Mouse (Mus musculus) heart, adult 2 months (tissue): ENCODE data around the gene Gpn3. TPM values are rescaled to one million over a fixed set of nuclear protein-coding genes. Genes with fewer than 3 reads are reported as not detected.
A peak's percentile ranks its signal among the peaks of the same experiment; 100 is the strongest.

ENCODE experiments used
- DNase-seq, 2 experiments: peaks; one replicate each; pipeline ENCODE4 v3.0.0; 2021
- H3K27ac ChIP-seq: fragments of 200-600 bp; 2 replicates; pipeline ENCODE4 v1.8.1; 2022
- H3K27me3 ChIP-seq: fragments of 200-500 bp; 2 replicates; pipeline ENCODE4 v1.6.1; 2012; ENCODE audit warnings: mild to moderate bottlenecking, low read length, inconsistent platforms, mixed read lengths; ENCODE audit not compliant: control insufficient read depth, insufficient read depth
- H3K36me3 ChIP-seq: fragments of 200-500 bp; 2 replicates; pipeline ENCODE4 v1.6.1; 2012; ENCODE audit warnings: low read length, inconsistent platforms; ENCODE audit not compliant: control insufficient read depth, insufficient read depth
- H3K4me1 ChIP-seq: fragments of 200-500 bp; 2 replicates; pipeline ENCODE4 v1.6.1; 2011; ENCODE audit warnings: low read length; ENCODE audit not compliant: control insufficient read depth, insufficient read depth
- H3K4me3 ChIP-seq: fragments of 200-600 bp; 2 replicates; pipeline ENCODE4 v1.8.1; 2022
- H3K79me2 ChIP-seq: fragments of 200-500 bp; replicated peaks from 2 replicates; pipeline ENCODE4 v1.6.1; 2012; ENCODE audit warnings: mild to moderate bottlenecking, inconsistent platforms, low read length, moderate library complexity, mixed read lengths; ENCODE audit not compliant: control insufficient read depth, insufficient read depth
- H3K9ac ChIP-seq: fragments of 200-500 bp; 2 replicates; pipeline ENCODE4 v1.6.1; 2012; ENCODE audit warnings: low read depth, mild to moderate bottlenecking, control low read depth, inconsistent platforms, low read length, mixed read lengths
- CTCF ChIP-seq: fragments of 200-600 bp; IDR thresholded peaks from 2 replicates; pipeline ENCODE4 v1.8.1; 2022; ENCODE audit warnings: antibody characterized with exemption, mild to moderate bottlenecking, moderate library complexity
- EP300 ChIP-seq: fragments of 200-500 bp; IDR thresholded peaks from 2 replicates; pipeline ENCODE4 v1.6.1; 2011; ENCODE audit warnings: low read depth, low read length, control low read depth; ENCODE audit not compliant: insufficient read depth
- POLR2A ChIP-seq: fragments of 200-500 bp; IDR thresholded peaks from 2 replicates; pipeline ENCODE4 v1.6.1; 2011; ENCODE audit warnings: mild to moderate bottlenecking, low read depth, low read length, control low read depth; ENCODE audit not compliant: insufficient read depth
- WGBS: fragments of 180-500 bp; shearing (Covaris S2); methylation state at CpG from one replicate; pipeline ENCODE4 v1.1.7; 2018; 5-methylcytosine and 5-hydroxymethylcytosine counted together
- intact Hi-C: fragments of 180-260 bp; cut with DNase I; formaldehyde crosslinking; loops from one replicate; pipeline ENCODE4 v1.15.1; 2025
- polyA plus RNA-seq: library from polyadenylated mRNA; depleted of rRNA; stranded (reverse); fragments of >200 nt; gene quantifications from 2 replicates; pipeline ENCODE4 v1.2.3, GENCODE M21; 2012
- total RNA-seq, 2 experiments: library from RNA; stranded (reverse); gene quantifications; 2 replicates each; pipeline ENCODE4 v1.2.3; 2021

Gene Gpn3
- total and polyA plus RNA-seq, 3 experiments, result 19.2 to 28.0 (median 23.5) TPM

DNA sequence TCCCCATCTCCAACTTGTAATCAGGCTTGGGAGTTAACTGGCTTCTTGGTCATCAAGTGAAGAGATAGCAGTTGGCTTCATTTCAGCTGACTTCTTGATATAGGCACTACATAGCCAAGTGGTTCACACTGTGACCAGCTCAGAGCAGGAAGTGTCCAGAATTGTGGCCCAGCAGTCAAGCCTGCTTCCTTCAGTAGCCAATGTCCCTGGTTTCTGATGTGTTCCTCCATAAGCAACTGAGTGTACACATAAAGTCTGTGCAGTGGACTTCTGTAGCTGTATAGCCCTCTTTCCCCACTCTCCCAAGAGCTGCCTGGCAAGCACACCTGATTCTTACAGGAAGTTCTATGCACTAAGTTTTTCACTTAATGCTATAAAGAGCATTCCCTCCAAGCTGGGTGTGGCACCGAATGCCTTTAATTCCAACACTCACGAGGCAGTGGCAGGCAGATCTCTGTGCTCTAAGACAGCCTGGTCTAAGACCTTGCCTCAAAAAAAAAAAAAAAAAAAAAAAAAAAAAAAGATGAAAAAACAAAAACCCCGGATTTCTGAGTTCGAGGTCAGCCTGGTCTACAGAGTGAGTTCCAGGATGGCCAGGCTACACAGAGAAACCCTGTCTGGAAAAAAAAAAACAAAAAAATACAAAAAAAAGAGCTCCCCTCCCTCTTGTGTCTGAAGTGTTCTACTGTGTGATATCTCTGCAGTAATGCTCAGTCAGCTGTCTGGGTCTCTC lies 5.6 kb downstream of the Gpn3 start:
- TF ChIP-seq EP300, result no peak
- Histone ChIP-seq H3K9ac (no peak overlapping the region), H3K4me1 (peaks cover 1% of the 10 kb centered on the region; the same call in 1 of the 2 replicates), H3K79me2 (no peaks in the 10 kb centered on the region), H3K27ac (no peak overlapping the region), H3K4me3 (no peak overlapping the region), H3K27me3 (no peaks in the 10 kb centered on the region), H3K36me3 (no peaks in the 10 kb centered on the region)
- WGBS, result 83% methylated on average over 4 of the region's 4 CpGs
- DNase-seq, result no peak
- intact Hi-C loops, result no loop called here

DNA sequence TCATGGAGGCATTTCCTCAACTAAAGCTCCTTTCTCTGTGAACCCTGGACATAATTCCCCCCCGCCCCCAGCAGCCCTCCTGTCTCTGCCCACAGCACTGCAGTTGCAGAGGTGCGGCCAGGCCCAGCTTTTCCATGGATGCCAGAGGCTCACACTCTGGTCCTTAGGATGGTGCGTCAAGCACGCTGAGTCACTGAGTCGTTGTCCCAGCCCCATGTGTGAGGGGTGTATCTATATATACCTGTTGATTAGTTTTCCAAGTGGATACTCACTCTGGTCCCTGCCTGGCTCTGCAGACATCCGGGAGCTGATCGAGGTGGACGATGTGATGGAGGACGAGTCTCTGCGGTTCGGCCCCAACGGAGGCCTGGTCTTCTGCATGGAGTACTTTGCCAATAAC lies 6.5 kb downstream of the Gpn3 start:
- no peak for DNase-seq
- Histone ChIP-seq H3K27ac (no peak overlapping the region), H3K4me3 (no peak overlapping the region), H3K27me3 (no peaks in the 10 kb centered on the region), H3K4me1 (peaks cover 1% of the 10 kb centered on the region; the same call in 1 of the 2 replicates), H3K79me2 (no peaks in the 10 kb centered on the region), H3K9ac (no peak overlapping the region), H3K36me3 (no peaks in the 10 kb centered on the region)
- no peak for TF ChIP-seq POLR2A
- 94% methylated on average over 12 of the region's 12 CpGs for WGBS
- intact Hi-C loops, result no loop called here

DNA sequence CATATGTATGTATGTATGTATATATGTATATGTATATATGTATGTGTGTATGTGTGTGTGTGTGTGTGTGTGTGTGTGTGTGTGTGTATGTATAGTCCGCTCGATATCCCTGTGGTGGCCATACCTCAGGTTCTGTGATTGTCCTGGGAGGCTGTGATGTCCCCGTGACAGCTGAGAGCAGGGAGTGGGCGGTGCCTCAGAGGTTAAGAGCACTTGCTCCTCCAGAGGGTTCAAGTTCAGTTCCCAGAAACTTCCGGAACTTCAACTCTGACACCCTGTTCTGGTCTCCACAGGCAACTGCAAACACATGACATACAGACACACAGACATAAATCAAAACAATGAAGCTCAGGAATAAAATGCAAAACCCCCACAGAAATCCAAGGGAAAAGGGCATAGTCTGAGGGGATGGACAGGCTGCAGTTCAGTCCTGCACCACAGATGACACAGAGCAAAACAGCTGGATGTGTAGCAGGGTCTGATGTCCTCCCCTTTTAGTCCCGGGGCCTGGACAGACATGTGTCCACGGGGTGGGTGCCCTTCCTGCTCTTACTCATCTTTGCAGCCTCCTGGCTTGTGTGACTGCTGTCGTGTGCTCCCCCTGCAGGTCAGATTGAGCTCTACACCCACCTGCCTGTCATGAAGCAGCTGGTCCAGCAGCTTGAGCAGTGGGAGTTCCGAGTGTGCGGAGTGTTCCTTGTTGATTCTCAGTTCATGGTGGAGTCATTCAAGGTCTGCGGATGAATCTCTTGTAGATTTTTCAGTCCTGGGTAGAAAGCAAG lies 7.9 kb downstream of the Gpn3 start:
- TF ChIP-seq CTCF (peak; percentile 99; the same call in 1 of the 2 replicates), EP300 (peak; percentile 75), POLR2A (no peak)
- Histone ChIP-seq H3K4me1 (peaks cover 1% of the 10 kb centered on the region; the same call in 1 of the 2 replicates), H3K27me3 (no peaks in the 10 kb centered on the region), H3K79me2 (no peaks in the 10 kb centered on the region), H3K4me3 (no peak overlapping the region), H3K27ac (no peak overlapping the region), H3K36me3 (no peaks in the 10 kb centered on the region), H3K9ac (no peak overlapping the region)
- intact Hi-C loops, result no loop called here
- 47% methylated on average over 11 of the region's 11 CpGs for WGBS
- peak; percentile 68 to 77 for DNase-seq

DNA sequence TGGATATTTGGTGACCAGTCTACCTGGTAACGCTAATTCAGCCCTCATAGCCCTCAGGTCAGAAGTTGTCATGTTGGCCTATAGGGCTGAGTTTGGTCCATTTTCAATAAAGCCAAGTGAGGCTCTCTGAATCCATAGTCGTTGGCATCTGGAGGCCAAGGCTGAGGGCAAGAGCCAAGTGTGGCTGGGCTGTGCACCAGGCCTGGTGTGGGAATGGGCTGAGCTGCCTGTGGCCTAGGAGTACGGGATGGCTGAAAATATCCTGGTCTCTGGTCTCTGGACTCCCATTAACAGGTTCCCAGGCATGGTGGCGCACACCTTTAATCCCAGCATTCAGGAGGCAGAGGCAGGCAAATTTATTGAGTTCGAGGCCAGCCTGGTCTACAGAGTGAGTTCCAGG lies 18.3 kb downstream of the Gpn3 start:
- H3K79me2 ChIP-seq, result peaks cover 8% of the 10 kb centered on the region; the same call in 1 of the 2 replicates
- no peak overlapping the region for H3K27ac ChIP-seq
- no peak for DNase-seq
- WGBS, result 91% methylated on average over 5 of the region's 5 CpGs
- H3K4me1 ChIP-seq, result peaks cover 4% of the 10 kb centered on the region
- intact Hi-C loops, result loop anchor here (5.0 kb wide), 1 partner anchor 123 kb away; no protein-coding TSS in a partner anchor
- TF ChIP-seq POLR2A, result no peak
- no peak for TF ChIP-seq EP300
- no peak for TF ChIP-seq CTCF
- H3K27me3 ChIP-seq, result no peaks in the 10 kb centered on the region
- H3K36me3 ChIP-seq, result peaks cover 2% of the 10 kb centered on the region; the same call in 1 of the 2 replicates
- no peak overlapping the region for H3K9ac ChIP-seq
- H3K4me3 ChIP-seq, result no peak overlapping the region

DNA sequence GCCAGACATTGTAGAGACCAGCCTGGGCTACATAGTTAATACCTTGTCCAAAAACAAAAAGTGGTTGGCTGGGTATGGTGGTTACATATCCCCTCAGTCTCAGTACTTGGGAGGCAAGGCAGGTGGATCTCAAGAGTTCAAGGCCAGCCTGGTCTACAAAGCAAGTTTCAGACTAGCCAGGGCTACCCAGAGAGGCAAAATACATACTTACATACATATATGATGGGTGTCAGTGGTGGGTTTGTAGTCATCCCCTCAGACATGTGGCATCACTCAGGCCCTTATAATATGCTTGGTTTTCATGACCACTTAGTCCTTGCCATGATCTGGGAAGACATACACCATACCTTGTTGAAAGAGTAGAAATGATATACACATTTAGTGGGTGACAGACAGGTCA lies 19.0 kb downstream of the Gpn3 start:
- H3K27me3 ChIP-seq, result no peaks in the 10 kb centered on the region
- no peak for DNase-seq
- H3K4me1 ChIP-seq, result peaks cover 7% of the 10 kb centered on the region
- H3K9ac ChIP-seq, result no peak overlapping the region
- intact Hi-C loops, result loop anchor here (5.0 kb wide), 1 partner anchor 123 kb away; no protein-coding TSS in a partner anchor
- H3K27ac ChIP-seq, result no peak overlapping the region
- H3K4me3 ChIP-seq, result no peak overlapping the region
- peaks cover 10% of the 10 kb centered on the region; the same call in 1 of the 2 replicates for H3K79me2 ChIP-seq
- peaks cover 2% of the 10 kb centered on the region; the same call in 1 of the 2 replicates for H3K36me3 ChIP-seq
- TF ChIP-seq POLR2A (no peak), EP300 (no peak), CTCF (no peak)
